Mouse (Mus musculus) C2C12 (cell line): ENCODE measurements at regions not wholly inside any gene's neighbourhood (a gene's known extent, or its start where the extent isn't known, plus 50 kb on each side); places are given as distances from the start of the nearest gene placed in this dataset.

Experiments
- CEBPB ChIP-seq: IDR thresholded peaks from one replicate; pipeline ENCODE4 v1.6.1; 2011; ENCODE audit warnings: low read depth, mild to moderate bottlenecking, control low read depth, moderate library complexity
- CTCF ChIP-seq: IDR thresholded peaks from one replicate; pipeline ENCODE4 v1.5.1; 2011; ENCODE audit not compliant: control insufficient read depth, insufficient read depth, insufficient read length
- FOSL1 ChIP-seq: IDR thresholded peaks from one replicate; pipeline ENCODE4 v1.8.0; 2011; ENCODE audit warnings: mild to moderate bottlenecking, low read length; ENCODE audit not compliant: poor library complexity, insufficient read depth, severe bottlenecking
- MAX ChIP-seq: IDR thresholded peaks from one replicate; pipeline ENCODE4 v1.6.1; 2011; ENCODE audit warnings: mild to moderate bottlenecking, control low read depth
- MYOG ChIP-seq: IDR thresholded peaks from one replicate; pipeline ENCODE4 v1.6.1; 2011; ENCODE audit not compliant: control insufficient read depth, insufficient read length; ENCODE audit errors: extremely low read depth

- TF ChIP-seq CTCF (no peak), FOSL1 (no peak), CEBPB (no peak), MAX (no peak), MYOG (no peak)
These were observed 69.3 kb upstream of the Phyhipl start for GRCm38 (mm10) chr10:70725091-70725490.
